Mouse (Mus musculus) lung, postnatal 0 days (tissue): ENCODE data around the gene Rassf3. TPM values are rescaled to one million over a fixed set of nuclear protein-coding genes. Genes with fewer than 3 reads are reported as not detected.

ENCODE experiments used
- ATAC-seq: fragments of 200-750 bp; cut with Nextera tagmentation; 2 replicates; pipeline ENCODE4 v1.8.0; 2017; ENCODE audit warnings: moderate library complexity
- DNase-seq: peaks from one replicate; pipeline ENCODE4 v3.0.0-alpha.2; 2016; ENCODE audit warnings: low spot score
- H3K27ac ChIP-seq: fragments of 300-500 bp; sonication (generic); 2 replicates; pipeline ENCODE4 v1.5.1; 2014; ENCODE audit warnings: antibody characterized with exemption, mild to moderate bottlenecking, low read length, mixed read lengths
- H3K27me3 ChIP-seq: fragments of 300-500 bp; sonication (generic); replicated peaks from 2 replicates; pipeline ENCODE4 v1.6.1; 2014; ENCODE audit warnings: low read length, mixed read lengths; ENCODE audit not compliant: insufficient read depth
- H3K36me3 ChIP-seq: fragments of 300-500 bp; sonication (generic); 2 replicates; pipeline ENCODE4 v1.6.1; 2014; ENCODE audit warnings: low read length, mixed read lengths; ENCODE audit not compliant: insufficient read depth
- H3K4me1 ChIP-seq: fragments of 300-500 bp; sonication (generic); 2 replicates; pipeline ENCODE4 v1.6.1; 2014; ENCODE audit warnings: antibody characterized with exemption, low read depth, low read length, mixed read lengths; ENCODE audit not compliant: insufficient read depth
- H3K4me2 ChIP-seq: fragments of 300-500 bp; sonication (generic); replicated peaks from 2 replicates; pipeline ENCODE4 v1.6.1; 2014; ENCODE audit warnings: low read depth, mild to moderate bottlenecking, low read length, moderate library complexity, mixed read lengths
- H3K4me3 ChIP-seq: fragments of 300-500 bp; sonication (generic); 2 replicates; pipeline ENCODE4 v1.5.1; 2014; ENCODE audit warnings: low read depth, low read length
- H3K9ac ChIP-seq: fragments of 300-500 bp; sonication (generic); replicated peaks from 2 replicates; pipeline ENCODE4 v1.6.1; 2014; ENCODE audit warnings: low read depth, mild to moderate bottlenecking
- H3K9me3 ChIP-seq: fragments of 300-500 bp; sonication (generic); 2 replicates; pipeline ENCODE4 v1.6.1; 2016; ENCODE audit warnings: low read length, mixed read lengths
- CTCF ChIP-seq: IDR thresholded peaks from 2 replicates; pipeline ENCODE4 v1.5.1; 2016; ENCODE audit warnings: antibody characterized with exemption, mild to moderate bottlenecking
- EP300 ChIP-seq: IDR thresholded peaks from 2 replicates; pipeline ENCODE4 v1.6.1; 2016; ENCODE audit warnings: antibody characterized with exemption, mild to moderate bottlenecking, control low read depth
- WGBS: fragments of 180-500 bp; shearing (Covaris S2); extraction: QIAGEN DNeasy Blood & Tissue Kit; methylation state at CpG from one replicate; pipeline ENCODE4 v1.1.7; 2014; 5-methylcytosine and 5-hydroxymethylcytosine counted together
- polyA plus RNA-seq: library from polyadenylated mRNA; unstranded; fragments of >200 nt; fragmentation: Nextera tagmentation; extraction: Ambion mirVana; gene quantifications from 2 replicates; pipeline ENCODE4 v1.2.1, GENCODE M21; 2015

Gene Rassf3
- polyA plus RNA-seq, 1 experiment from 2014 or later, result 22.9 TPM

- H3K27me3 ChIP-seq, result no peaks in the 10 kb centered on the region
- no peak overlapping the region for H3K4me3 ChIP-seq
- H3K4me1 ChIP-seq, result peaks cover under 1% of the 10 kb centered on the region; the same call in 1 of the 2 replicates
- H3K4me2 ChIP-seq, result no peak overlapping the region
- H3K9ac ChIP-seq, result no peak overlapping the region
- TF ChIP-seq CTCF (no peak), EP300 (no peak)
- peaks cover 25% of the 10 kb centered on the region for H3K36me3 ChIP-seq
- no peak for DNase-seq
- no peak for ATAC-seq
- H3K27ac ChIP-seq, result no peak overlapping the region
- WGBS, result 87% methylated on average over 13 of the region's 13 CpGs
- no peaks in the 10 kb centered on the region for H3K9me3 ChIP-seq
Observed at GRCm38 (mm10) chr10:121414127-121414526, 62.0 kb downstream of the Rassf3 start.

GRCm38 (mm10) chr10:121412824-121413223, 63.3 kb downstream of the Rassf3 start:
- ATAC-seq (peak; percentile 40), DNase-seq (no peak)
- 71% methylated on average over 17 of the region's 17 CpGs for WGBS
- no peak overlapping the region for H3K4me2 ChIP-seq
- no peak overlapping the region for H3K9ac ChIP-seq
- no peak overlapping the region for H3K4me3 ChIP-seq
- H3K9me3 ChIP-seq, result no peaks in the 10 kb centered on the region
- no peaks in the 10 kb centered on the region for H3K4me1 ChIP-seq
- H3K27me3 ChIP-seq, result no peaks in the 10 kb centered on the region
- TF ChIP-seq CTCF (peak; percentile 15; the same call in 1 of the 2 replicates), EP300 (no peak)
- no peak overlapping the region for H3K27ac ChIP-seq
- H3K36me3 ChIP-seq, result peaks cover 25% of the 10 kb centered on the region

DNA sequence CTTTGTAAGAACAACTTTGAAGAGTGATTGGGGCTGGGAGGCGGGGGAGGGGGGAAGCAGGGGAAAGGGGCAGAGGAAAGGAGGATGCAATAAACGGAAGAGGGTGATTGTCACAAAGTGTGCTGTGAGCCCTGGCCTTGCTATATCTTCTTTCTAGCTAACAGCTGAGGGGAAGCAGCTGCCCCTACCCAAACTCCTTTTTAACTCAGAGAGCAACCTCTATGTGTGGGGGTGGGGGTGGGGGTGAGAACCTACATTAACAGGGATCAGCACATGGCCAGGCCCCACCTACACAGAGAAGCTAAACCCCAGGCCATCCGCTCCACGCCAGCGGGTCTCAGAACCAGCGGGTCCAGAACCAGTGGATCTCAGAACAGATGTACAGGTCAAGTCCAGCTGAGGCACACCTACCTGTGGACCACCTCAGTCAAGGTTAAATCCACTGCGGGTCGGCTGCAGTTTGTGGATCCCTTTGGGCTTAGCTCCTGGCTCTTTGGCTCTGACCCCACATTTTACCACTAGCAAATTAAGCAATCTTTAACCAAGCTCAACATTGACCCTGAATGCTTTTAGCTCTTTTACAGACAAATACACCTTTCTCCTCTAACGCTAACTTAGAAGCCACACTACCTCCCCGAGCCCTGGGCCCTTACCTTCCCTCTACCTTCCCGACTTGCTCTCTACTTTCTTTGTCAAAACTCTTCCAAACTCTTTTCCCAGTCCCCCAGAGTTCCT, 64.3 kb downstream of the Rassf3 start:
- no peak for ATAC-seq
- H3K4me3 ChIP-seq, result no peak overlapping the region
- no peak overlapping the region for H3K27ac ChIP-seq
- no peaks in the 10 kb centered on the region for H3K9me3 ChIP-seq
- no peaks in the 10 kb centered on the region for H3K4me1 ChIP-seq
- H3K36me3 ChIP-seq, result peaks cover 25% of the 10 kb centered on the region
- no peak overlapping the region for H3K4me2 ChIP-seq
- no peak overlapping the region for H3K9ac ChIP-seq
- H3K27me3 ChIP-seq, result no peaks in the 10 kb centered on the region
- TF ChIP-seq EP300, result no peak
- no peak for TF ChIP-seq CTCF
- 78% methylated on average over 11 of the region's 11 CpGs for WGBS
- DNase-seq, result no peak

- peak; percentile 88 for DNase-seq
- no peak overlapping the region for H3K4me3 ChIP-seq
- peak; percentile 79 for ATAC-seq
- no peak overlapping the region for H3K27ac ChIP-seq
- WGBS, result 43% methylated on average over 7 of the region's 7 CpGs
- no peaks in the 10 kb centered on the region for H3K27me3 ChIP-seq
- no peak overlapping the region for H3K4me2 ChIP-seq
- H3K9me3 ChIP-seq, result no peaks in the 10 kb centered on the region
- TF ChIP-seq CTCF, result peak; percentile 90
- TF ChIP-seq EP300, result no peak
- H3K36me3 ChIP-seq, result peaks cover 20% of the 10 kb centered on the region; the same call in 1 of the 2 replicates
- H3K9ac ChIP-seq, result no peak overlapping the region
- H3K4me1 ChIP-seq, result no peaks in the 10 kb centered on the region
Observed at GRCm38 (mm10) chr10:121409717-121410116, 66.4 kb downstream of the Rassf3 start.

DNA sequence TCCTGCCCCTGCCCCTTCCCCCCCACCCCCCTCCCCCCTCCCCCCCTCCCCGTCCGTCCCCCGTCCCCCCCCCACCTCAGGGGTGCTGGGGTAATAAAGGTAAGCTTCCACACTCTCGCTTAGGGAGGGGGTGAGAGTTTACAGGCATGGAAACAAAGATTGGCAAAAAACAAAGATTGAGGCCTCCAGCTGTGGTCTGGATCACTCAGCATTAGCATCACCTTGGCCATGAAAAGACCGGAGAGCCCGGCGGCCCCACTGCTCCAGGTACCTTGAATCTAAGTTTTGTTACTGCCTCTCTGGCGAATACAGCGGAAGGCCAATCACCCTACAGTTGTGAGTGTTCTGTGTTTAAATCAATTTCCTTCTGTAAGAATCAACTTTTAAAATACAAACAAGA, 72.2 kb downstream of the Rassf3 start:
- H3K27ac ChIP-seq, result no peak overlapping the region
- no peaks in the 10 kb centered on the region for H3K4me1 ChIP-seq
- no peaks in the 10 kb centered on the region for H3K9me3 ChIP-seq
- no peak overlapping the region for H3K4me2 ChIP-seq
- no peaks in the 10 kb centered on the region for H3K36me3 ChIP-seq
- TF ChIP-seq CTCF (no peak), EP300 (no peak)
- no peaks in the 10 kb centered on the region for H3K27me3 ChIP-seq
- DNase-seq, result no peak
- 53% methylated on average over 8 of the region's 9 CpGs for WGBS
- ATAC-seq, result no peak
- H3K9ac ChIP-seq, result no peak overlapping the region
- H3K4me3 ChIP-seq, result no peak overlapping the region

- WGBS, result 66% methylated on average over 9 of the region's 9 CpGs
- ATAC-seq (no peak), DNase-seq (no peak)
- Histone ChIP-seq H3K36me3 (no peaks in the 10 kb centered on the region), H3K27ac (no peak overlapping the region), H3K4me1 (no peaks in the 10 kb centered on the region), H3K4me3 (no peak overlapping the region), H3K4me2 (no peak overlapping the region), H3K9me3 (no peaks in the 10 kb centered on the region), H3K9ac (no peak overlapping the region), H3K27me3 (no peaks in the 10 kb centered on the region)
- TF ChIP-seq CTCF (no peak), EP300 (no peak)
Observed at GRCm38 (mm10) chr10:121403104-121403503, 73.0 kb downstream of the Rassf3 start.
